Mouse (Mus musculus): Measurements from ENCODE around the gene Speer2. TPM values are rescaled to one million over a fixed set of nuclear protein-coding genes. Genes with fewer than 3 reads are reported as not detected.

The Speer2 gene
- polyA plus RNA-seq (2014; fragmentation: Nextera tagmentation; extraction: Ambion mirVana) = not detected in 2 replicates

DNA sequence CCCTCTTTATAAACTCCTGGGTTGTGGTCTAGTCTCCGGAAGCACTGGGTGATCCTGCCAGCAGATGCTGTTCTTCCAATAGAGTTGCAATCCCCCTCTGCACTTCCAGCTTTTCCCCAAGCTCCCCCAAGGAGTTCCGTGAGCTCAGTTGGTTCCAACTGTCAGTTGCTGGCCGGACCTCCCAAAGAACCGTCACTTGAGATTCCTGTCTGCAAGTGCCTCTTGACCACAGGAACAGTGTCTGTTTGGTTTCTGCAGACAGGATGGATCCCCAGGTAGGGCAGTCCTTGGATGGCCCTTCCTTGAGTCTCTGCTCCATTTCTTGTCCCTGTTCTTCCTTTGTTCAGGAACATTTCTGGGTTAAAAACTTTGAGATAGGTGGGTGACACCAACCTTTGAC lies at the start of gene Speer2:
Gene Speer2 (minus strand): TSS at position 101 of the 400 bp plus-strand sequence.
- H3K4me1 ChIP-seq (ENCODE audit: control insufficient read depth, insufficient read depth, low read length) = no peaks in the 10 kb centered on the region
- H3K27me3 ChIP-seq (ENCODE audit: control insufficient read depth, insufficient read depth, low read length) = no peaks in the 10 kb centered on the region
- H3K9ac ChIP-seq (replicated peaks; ENCODE audit: low read depth, low read length) = no peak within 1 kb of the TSS
- H3K27ac ChIP-seq (ENCODE audit: low read length) = no peak within 1 kb of the TSS
- 98% methylated on average over 4 of the region's 4 CpGs for WGBS
- no peaks in the 10 kb centered on the region for H3K36me3 ChIP-seq (ENCODE audit: control insufficient read depth, insufficient read depth, low read length)
- no peaks in the 10 kb centered on the region for H3K9me3 ChIP-seq (ENCODE audit: control insufficient read depth, low read depth, low read length)
- H3K4me3 ChIP-seq (ENCODE audit: low read depth, low read length) = no peak within 1 kb of the TSS
- no peak within 1 kb of the TSS for H3K4me2 ChIP-seq (replicated peaks; ENCODE audit: low read depth, low read length)
- ATAC-seq (ENCODE audit: insufficient number of reproducible peaks, insufficient read depth, low FRiP score, low read depth) = no peak

DNA sequence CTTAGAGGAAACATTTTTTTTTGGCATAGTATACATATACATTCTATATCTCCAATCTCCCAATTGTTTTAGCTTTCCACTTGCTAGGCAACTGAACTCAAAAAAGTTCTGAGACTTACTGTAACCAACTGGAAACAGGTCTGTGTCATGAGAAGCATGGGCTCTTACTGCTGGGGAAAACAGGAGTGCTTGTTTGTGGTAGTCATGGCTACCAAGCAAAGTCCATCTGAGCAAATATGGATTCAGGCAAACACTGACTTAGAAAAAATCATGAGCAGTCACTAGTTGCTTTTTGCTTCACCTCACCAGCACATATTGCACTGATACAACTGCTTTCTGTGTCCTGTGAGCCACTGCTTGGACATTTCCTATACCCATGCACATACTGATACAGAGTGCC lies 40.8 kb upstream of the Speer2 start:
- no peak for ATAC-seq (ENCODE audit: insufficient number of reproducible peaks, insufficient read depth, low FRiP score, low read depth)

DNA sequence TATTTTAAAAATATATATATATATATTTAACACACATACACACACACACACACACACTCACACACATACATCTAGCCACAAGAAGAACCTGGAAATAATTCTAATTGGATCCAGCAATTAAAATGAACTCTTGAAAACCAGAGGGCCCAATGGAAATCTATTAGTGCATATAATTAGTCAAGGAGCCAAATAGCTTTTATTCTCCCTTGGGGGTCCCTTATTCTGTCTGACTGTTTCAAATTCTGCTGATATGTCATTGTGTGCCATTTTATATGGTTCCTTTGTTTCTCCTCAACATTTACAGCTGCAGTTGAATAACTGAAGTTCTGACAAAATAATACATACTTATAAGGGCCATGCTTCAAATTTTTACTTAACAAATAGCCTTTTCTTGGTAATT lies 17.2 kb upstream of the Speer2 start:
- Histone ChIP-seq H3K27me3 (ENCODE audit: control insufficient read depth, insufficient read depth, low read length) (no peaks in the 10 kb centered on the region), H3K9ac (replicated peaks; ENCODE audit: low read depth, low read length) (no peak overlapping the region), H3K4me3 (ENCODE audit: low read depth, low read length) (no peak overlapping the region), H3K36me3 (ENCODE audit: control insufficient read depth, insufficient read depth, low read length) (no peaks in the 10 kb centered on the region), H3K27ac (ENCODE audit: low read length) (no peak overlapping the region), H3K9me3 (ENCODE audit: control insufficient read depth, low read depth, low read length) (no peaks in the 10 kb centered on the region), H3K4me2 (replicated peaks; ENCODE audit: low read depth, low read length) (no peak overlapping the region), H3K4me1 (ENCODE audit: control insufficient read depth, insufficient read depth, low read length) (no peaks in the 10 kb centered on the region)
- ATAC-seq (ENCODE audit: insufficient number of reproducible peaks, insufficient read depth, low FRiP score, low read depth) = no peak

More for the DNA sequence above, 40.8 kb upstream of the Speer2 start:
- Histone ChIP-seq H3K4me3 (ENCODE audit: low read depth, low read length) (no peak overlapping the region), H3K4me2 (replicated peaks; ENCODE audit: low read depth, low read length) (no peak overlapping the region), H3K9ac (replicated peaks; ENCODE audit: low read depth, low read length) (no peak overlapping the region), H3K4me1 (ENCODE audit: control insufficient read depth, insufficient read depth, low read length) (no peaks in the 10 kb centered on the region), H3K36me3 (ENCODE audit: control insufficient read depth, insufficient read depth, low read length) (no peaks in the 10 kb centered on the region), H3K27me3 (ENCODE audit: control insufficient read depth, insufficient read depth, low read length) (no peaks in the 10 kb centered on the region), H3K9me3 (ENCODE audit: control insufficient read depth, low read depth, low read length) (no peaks in the 10 kb centered on the region), H3K27ac (ENCODE audit: low read length) (no peak overlapping the region)

DNA sequence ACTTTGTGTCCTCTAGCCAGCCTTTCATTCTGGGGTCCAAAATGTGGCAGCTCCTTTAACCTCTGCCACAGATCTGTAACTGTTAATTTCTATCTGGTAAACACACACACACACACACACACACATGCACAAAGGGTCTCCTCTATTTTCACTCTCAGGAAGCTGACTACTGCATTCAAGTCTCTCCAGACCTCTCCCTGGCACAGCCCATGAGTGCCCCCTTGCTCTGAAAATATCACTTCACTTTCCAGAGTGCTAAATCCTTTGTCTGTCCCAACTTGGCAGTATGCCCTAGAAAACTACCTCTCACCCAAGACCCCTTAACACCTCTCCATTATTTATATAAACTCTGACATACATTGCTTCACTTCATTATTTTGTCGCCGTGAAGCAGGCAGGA lies 26.9 kb downstream of the Speer2 start:
- Histone ChIP-seq H3K4me3 (ENCODE audit: low read depth, low read length) (no peak overlapping the region), H3K27me3 (ENCODE audit: control insufficient read depth, insufficient read depth, low read length) (no peaks in the 10 kb centered on the region), H3K4me2 (replicated peaks; ENCODE audit: low read depth, low read length) (no peak overlapping the region), H3K27ac (ENCODE audit: low read length) (no peak overlapping the region), H3K4me1 (ENCODE audit: control insufficient read depth, insufficient read depth, low read length) (no peaks in the 10 kb centered on the region), H3K36me3 (ENCODE audit: control insufficient read depth, insufficient read depth, low read length) (no peaks in the 10 kb centered on the region), H3K9me3 (ENCODE audit: control insufficient read depth, low read depth, low read length) (no peaks in the 10 kb centered on the region), H3K9ac (replicated peaks; ENCODE audit: low read depth, low read length) (no peak overlapping the region)
- WGBS = 46% methylated on average over 2 of the region's 2 CpGs
- ATAC-seq (ENCODE audit: insufficient number of reproducible peaks, insufficient read depth, low FRiP score, low read depth) = no peak

DNA sequence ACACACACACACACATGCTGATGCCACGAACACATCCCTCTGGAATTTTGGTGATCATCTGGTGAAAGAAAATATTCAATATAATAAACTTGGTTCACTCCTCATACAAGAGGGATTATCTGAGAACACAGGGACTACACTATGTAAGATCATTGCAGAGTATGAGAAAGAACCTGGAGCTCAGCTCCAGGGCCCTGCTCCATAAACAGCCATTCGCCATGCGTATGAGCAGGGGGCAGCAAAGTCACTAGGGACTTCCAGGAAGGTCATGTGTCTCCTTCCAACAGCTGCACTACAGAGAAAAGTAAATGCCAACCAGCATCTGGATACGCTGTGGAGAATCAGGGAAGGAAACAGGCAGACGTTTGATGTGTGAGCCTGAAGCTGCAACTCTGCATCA lies 49.9 kb downstream of the Speer2 start:
- no peaks in the 10 kb centered on the region for H3K4me1 ChIP-seq (ENCODE audit: control insufficient read depth, insufficient read depth, low read length)
- H3K9ac ChIP-seq (replicated peaks; ENCODE audit: low read depth, low read length) = no peak overlapping the region
- H3K27me3 ChIP-seq (ENCODE audit: control insufficient read depth, insufficient read depth, low read length) = no peaks in the 10 kb centered on the region
- no peak overlapping the region for H3K4me3 ChIP-seq (ENCODE audit: low read depth, low read length)
- no peak overlapping the region for H3K4me2 ChIP-seq (replicated peaks; ENCODE audit: low read depth, low read length)
- no peak overlapping the region for H3K27ac ChIP-seq (ENCODE audit: low read length)
- no peaks in the 10 kb centered on the region for H3K36me3 ChIP-seq (ENCODE audit: control insufficient read depth, insufficient read depth, low read length)
- ATAC-seq (ENCODE audit: insufficient number of reproducible peaks, insufficient read depth, low FRiP score, low read depth) = no peak
- no peaks in the 10 kb centered on the region for H3K9me3 ChIP-seq (ENCODE audit: control insufficient read depth, low read depth, low read length)
- 63% methylated on average over 5 of the region's 5 CpGs for WGBS

Measured in stomach, embryonic 14.5 days (tissue).